Mouse (Mus musculus) large intestine, adult 2 months (tissue): Measurements from ENCODE around the gene Chst5. TPM values are rescaled to one million over a fixed set of nuclear protein-coding genes. Genes with fewer than 3 reads are reported as not detected.
"Not testable (repeated sequence)": the region's sequence is repeated elsewhere in the genome, so short reads cannot be mapped to it uniquely, and the experiment has no call there.

Experiments
- DNase-seq: peaks from one replicate; pipeline ENCODE4 v3.0.0-alpha.2; 2012; ENCODE audit warnings: low read depth, low spot score
- WGBS: fragments of 180-500 bp; shearing (Covaris S2); methylation state at CpG from one replicate; pipeline ENCODE4 v1.1.7; 2018; 5-methylcytosine and 5-hydroxymethylcytosine counted together
- polyA plus RNA-seq: library from polyadenylated mRNA; depleted of rRNA; stranded (reverse); fragments of >200 nt; gene quantifications from 2 replicates; pipeline ENCODE4 v1.2.3, GENCODE M21; 2012; rRNA removed

Gene Chst5
- polyA plus RNA-seq, 1 experiment = 0.20 TPM

DNA sequence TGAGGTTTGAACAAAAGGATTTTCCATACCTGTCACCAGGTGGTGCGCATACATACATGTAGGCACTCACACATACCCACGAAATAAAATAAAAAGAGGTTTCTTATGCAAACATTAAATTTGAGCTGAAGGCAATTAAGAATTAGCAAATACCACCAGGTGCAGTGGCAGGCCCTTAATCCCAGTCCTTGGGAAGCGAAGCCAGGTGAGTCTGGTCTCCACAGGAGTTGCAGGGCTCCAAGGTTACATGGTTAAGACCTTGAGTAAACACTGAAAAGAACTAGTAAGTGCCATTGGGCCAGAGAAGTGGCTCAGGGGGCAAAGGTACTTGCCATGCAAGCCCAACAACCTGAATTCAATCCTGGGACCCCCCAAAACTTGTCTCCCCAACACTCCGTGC lies 26.6 kb downstream of the Chst5 start:
- no peak for DNase-seq
- 55% methylated on average over 4 of the region's 4 CpGs for WGBS

- 3% methylated on average over 2 of the region's 2 CpGs for WGBS
- DNase-seq = no peak
These were observed 28.7 kb downstream of the Chst5 start for GRCm38 (mm10) chr8:111881591-111881990.

GRCm38 (mm10) chr8:111877711-111878110 lies 32.5 kb downstream of the Chst5 start:
- whole genome bisulfite sequencing = 60% methylated on average over 9 of the region's 9 CpGs
- DNase-seq = no peak

DNA sequence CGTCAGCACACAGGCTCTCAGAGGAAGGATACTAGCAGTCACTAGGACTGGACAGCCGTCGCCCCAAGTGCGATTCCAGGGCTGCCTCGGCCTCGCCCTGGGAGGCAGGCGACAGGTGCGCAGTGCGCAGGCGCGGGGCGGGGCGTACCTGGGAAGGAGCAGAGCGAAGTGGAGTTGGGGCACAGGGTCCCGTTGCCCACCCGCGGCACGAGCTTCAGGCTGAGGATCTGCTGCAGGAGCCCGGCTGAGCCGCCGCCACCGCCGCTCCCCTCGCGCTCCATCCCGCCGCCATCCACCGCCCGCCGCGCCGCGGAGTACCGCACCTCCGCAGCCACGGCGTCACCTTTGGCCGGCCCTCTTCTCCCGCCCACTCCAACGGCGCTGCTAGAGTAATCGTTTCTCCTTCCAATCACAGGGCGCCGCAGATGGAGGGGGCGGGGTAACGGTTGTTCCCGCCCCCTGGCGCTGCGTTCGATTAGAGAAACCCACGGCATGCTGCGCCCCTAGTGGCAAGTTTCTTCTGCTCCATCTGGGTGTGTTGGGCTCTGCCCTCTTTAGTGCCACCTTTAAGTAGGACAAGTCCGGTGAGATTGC lies 33.8 kb downstream of the Chst5 start, which contains the start of gene Tmem170:
Gene Tmem170, minus strand, starts transcription at position 396 of the 594 bp plus-strand sequence.
- under 1% methylated on average over 52 of the region's 53 CpGs for WGBS
- DNase-seq = peak; percentile 99

GRCm38 (mm10) chr8:111875758-111876157 lies 34.5 kb downstream of the Chst5 start:
- DNase-seq = no peak
- WGBS = 3% methylated on average over 9 of the region's 9 CpGs

- no peak for DNase-seq
- WGBS = 85% methylated on average over 3 of the region's 3 CpGs
These were observed 39.0 kb downstream of the Chst5 start for GRCm38 (mm10) chr8:111871278-111871677.

DNA sequence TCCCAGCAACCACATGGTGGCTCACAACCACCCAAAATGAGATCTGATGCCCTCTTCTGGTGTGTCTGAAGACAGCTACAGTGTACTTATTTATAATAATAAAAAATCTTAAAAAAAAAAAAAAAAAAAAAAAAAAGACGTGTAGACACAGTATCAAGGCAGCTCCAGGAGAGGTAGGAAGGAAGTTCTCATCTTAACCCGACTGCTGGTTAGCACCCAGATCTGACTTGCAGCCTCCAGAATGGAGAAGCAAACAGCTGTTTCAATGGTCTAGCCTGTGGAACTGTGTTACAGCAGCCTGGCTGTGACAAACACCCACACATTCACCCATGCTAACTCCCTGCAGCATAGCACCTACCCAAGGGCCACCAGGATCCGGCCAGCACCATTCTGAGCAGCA lies 39.9 kb downstream of the Chst5 start:
- 81% methylated on average over 3 of the region's 3 CpGs for whole genome bisulfite sequencing
- no peak for DNase-seq

GRCm38 (mm10) chr8:111868664-111869063 lies 41.6 kb downstream of the Chst5 start:
- DNase-seq = no peak
- WGBS = 66% methylated on average over 2 of the region's 2 CpGs

DNA sequence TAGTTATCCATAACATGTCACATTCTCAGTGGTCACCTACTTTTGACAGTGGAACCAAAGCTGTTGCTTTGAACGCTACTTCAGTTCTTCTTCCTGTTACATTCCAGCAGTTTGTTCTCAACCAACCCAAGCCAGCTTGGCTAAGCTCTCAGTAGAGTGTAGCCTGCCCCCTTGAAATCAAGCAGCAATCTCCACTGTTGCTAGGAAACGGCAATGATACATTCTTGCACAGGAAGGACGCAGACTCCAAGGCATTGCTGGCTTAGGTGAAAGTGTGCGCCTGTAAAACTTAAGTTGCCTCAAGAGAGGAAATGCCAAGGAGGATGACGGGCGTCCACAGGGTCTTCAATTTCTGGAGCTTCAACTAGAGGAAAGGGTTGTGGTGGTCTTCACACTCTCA lies 44.4 kb downstream of the Chst5 start:
- WGBS = 87% methylated on average over 6 of the region's 6 CpGs
- DNase-seq = no peak

GRCm38 (mm10) chr8:111865130-111865852 lies 45.0 kb downstream of the Chst5 start:
- 75% methylated on average over 8 of the region's 8 CpGs for WGBS
- DNase-seq = no peak

GRCm38 (mm10) chr8:111864648-111865047 lies 45.6 kb downstream of the Chst5 start:
- WGBS = 66% methylated on average over 8 of the region's 8 CpGs
- DNase-seq = no peak

GRCm38 (mm10) chr8:111863280-111863679 lies 47.0 kb downstream of the Chst5 start:
- 74% methylated on average over 4 of the region's 4 CpGs for WGBS
- DNase-seq = no peak

DNA sequence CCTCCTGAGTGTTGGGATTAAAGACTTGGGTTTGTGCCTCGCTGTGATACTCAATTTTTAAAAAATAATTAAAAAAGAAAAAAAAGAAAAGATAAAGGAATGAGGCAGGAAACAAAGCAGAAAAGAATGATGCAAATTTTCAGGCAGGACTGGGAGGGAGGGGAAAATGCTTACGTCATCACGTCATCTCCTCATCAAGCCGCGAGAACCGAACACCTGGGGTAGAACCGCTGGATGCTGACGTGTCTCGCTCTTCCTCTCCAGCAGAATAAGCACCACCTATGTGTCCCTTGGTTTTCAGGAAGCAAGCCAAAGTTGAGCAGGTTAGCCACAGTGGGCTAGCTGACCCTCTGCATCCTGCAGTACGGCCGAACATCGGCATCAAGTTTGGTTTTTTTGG lies 54.3 kb downstream of the Chst5 start:
- DNase-seq = no peak
- 89% methylated on average over 12 of the region's 12 CpGs for WGBS

GRCm38 (mm10) chr8:111853861-111854501 lies 56.3 kb downstream of the Chst5 start, which contains the start of gene Cfdp1:
Gene Cfdp1 (minus strand): TSS chr8:111854291.
- under 1% methylated on average over 53 of the region's 53 CpGs for WGBS
- DNase-seq = peak; percentile 99

GRCm38 (mm10) chr8:111853219-111853618 lies 57.0 kb downstream of the Chst5 start:
- DNase-seq = not testable (repeated sequence)

GRCm38 (mm10) chr8:111846746-111847145 lies 63.5 kb downstream of the Chst5 start:
- 91% methylated on average over 6 of the region's 6 CpGs for WGBS
- DNase-seq = no peak

More at GRCm38 (mm10) chr8:111853219-111853618, 57.0 kb downstream of the Chst5 start:
- WGBS = 40% methylated on average over 12 of the region's 12 CpGs

Other genes starting within 250 kb of the Chst5 start
- gene Ctrb1, start 219.4 kb downstream of the Chst5 start, polyA plus RNA-seq = 4.0 and 6.1 TPM in 2 replicates
- gene Bcar1, start 166.6 kb downstream of the Chst5 start, polyA plus RNA-seq = 77.4 and 114 TPM in 2 replicates
- gene Cfdp1, start 56.2 kb downstream of the Chst5 start, polyA plus RNA-seq = 5.5 and 5.7 TPM in 2 replicates
- gene Tmem170, start 33.7 kb downstream of the Chst5 start, polyA plus RNA-seq = 9.0 and 13.2 TPM in 2 replicates
- 1.2 and 1.3 TPM in 2 replicates for gene Tmem231, start 23.4 kb upstream of the Chst5 start, polyA plus RNA-seq
- gene Gabarapl2, start 30.3 kb upstream of the Chst5 start, polyA plus RNA-seq = 43.1 and 49.7 TPM in 2 replicates
- gene Adat1, start 81.9 kb upstream of the Chst5 start, polyA plus RNA-seq = 1.7 and 2.2 TPM in 2 replicates
- gene Kars, start 100.9 kb upstream of the Chst5 start, polyA plus RNA-seq = 68.3 and 79.5 TPM in 2 replicates
- gene Terf2ip, start 101.0 kb upstream of the Chst5 start, polyA plus RNA-seq = 4.4 and 5.7 TPM in 2 replicates
- gene Gm6793, start 104.6 kb upstream of the Chst5 start, polyA plus RNA-seq = not detected in 2 replicates